Mouse (Mus musculus) spleen, adult 2 months (tissue): ENCODE data around the gene Thsd7b. TPM values are rescaled to one million over a fixed set of nuclear protein-coding genes. Genes with fewer than 3 reads are reported as not detected.
"Not testable (repeated sequence)": the region's sequence is repeated elsewhere in the genome, so short reads cannot be mapped to it uniquely, and the experiment has no call there.

Source experiments
- DNase-seq, 2 experiments: peaks; one replicate each; pipeline versions ENCODE4 v3.0.0 to v3.0.0-alpha.2; 2012 to 2021; ENCODE audit warnings: low spot score in 2 of 2, low read depth in 1 of 2
- H3K27ac ChIP-seq: fragments of 200-500 bp; 2 replicates; pipeline ENCODE4 v1.5.1; 2012; ENCODE audit warnings: low read length, inconsistent platforms; ENCODE audit not compliant: insufficient read depth
- H3K27me3 ChIP-seq: fragments of 200-500 bp; 2 replicates; pipeline ENCODE4 v1.6.1; 2012; ENCODE audit warnings: mild to moderate bottlenecking, moderate library complexity, low read length, inconsistent platforms; ENCODE audit not compliant: control insufficient read depth, insufficient read depth
- H3K36me3 ChIP-seq: fragments of 200-500 bp; 2 replicates; pipeline ENCODE4 v1.6.1; 2012; ENCODE audit warnings: mild to moderate bottlenecking, low read length, inconsistent platforms; ENCODE audit not compliant: control insufficient read depth, insufficient read depth
- H3K4me1 ChIP-seq: fragments of 200-500 bp; 2 replicates; pipeline ENCODE4 v1.6.1; 2011; ENCODE audit warnings: inconsistent platforms; ENCODE audit not compliant: control insufficient read depth, insufficient read depth, insufficient read length
- H3K4me3 ChIP-seq: fragments of 200-500 bp; 2 replicates; pipeline ENCODE4 v1.5.1; 2011; ENCODE audit warnings: mild to moderate bottlenecking, inconsistent platforms; ENCODE audit not compliant: insufficient read depth, insufficient read length; ENCODE audit errors: extremely low read depth
- CTCF ChIP-seq: fragments of 200-500 bp; IDR thresholded peaks from 2 replicates; pipeline ENCODE4 v1.5.1; 2011; ENCODE audit warnings: mild to moderate bottlenecking, inconsistent platforms; ENCODE audit not compliant: insufficient read depth, insufficient read length, insufficient replicate concordance; ENCODE audit errors: extremely low read depth
- POLR2A ChIP-seq: fragments of 200-500 bp; IDR thresholded peaks from 2 replicates; pipeline ENCODE4 v1.6.1; 2011; ENCODE audit warnings: low read depth, low read length, inconsistent platforms
- WGBS: fragments of 180-500 bp; shearing (Covaris S2); methylation state at CpG from one replicate; pipeline ENCODE4 v1.1.7; 2018; 5-methylcytosine and 5-hydroxymethylcytosine counted together
- polyA plus RNA-seq: library from polyadenylated mRNA; depleted of rRNA; stranded (reverse); fragments of >200 nt; gene quantifications from 2 replicates; pipeline ENCODE4 v1.2.3, GENCODE M21; 2012

Thsd7b gene
- polyA plus RNA-seq, 1 experiment, result 0.11 TPM

DNA sequence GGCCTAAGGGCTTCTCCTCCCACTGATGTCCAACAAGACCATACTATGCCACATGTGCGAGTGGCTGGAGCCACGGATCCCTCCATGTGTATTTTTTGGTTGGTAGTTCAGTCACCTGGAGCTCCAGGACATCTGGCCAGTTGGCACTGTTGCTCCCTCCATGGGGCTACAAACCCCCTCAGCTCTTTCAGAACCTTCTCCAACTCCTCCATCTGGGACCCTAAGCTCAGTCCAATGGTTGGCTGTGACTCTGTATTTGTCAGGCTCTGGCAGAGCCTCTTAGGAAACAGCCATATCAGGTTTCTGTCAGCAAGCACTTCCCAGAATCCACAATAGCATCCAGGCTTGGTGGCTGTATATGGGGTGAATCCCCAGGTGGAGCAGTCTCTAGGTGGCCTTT, 690.1 kb downstream of the Thsd7b start:
- no peak for DNase-seq
- Histone ChIP-seq H3K4me1 (no peaks in the 10 kb centered on the region), H3K36me3 (no peaks in the 10 kb centered on the region), H3K4me3 (no peak overlapping the region), H3K27ac (no peak overlapping the region), H3K27me3 (no peaks in the 10 kb centered on the region)
- TF ChIP-seq POLR2A (no peak), CTCF (no peak)
- WGBS, result 88% methylated on average over 2 of the region's 2 CpGs

- not testable (repeated sequence) for H3K4me3 ChIP-seq, H3K27ac ChIP-seq, H3K36me3 ChIP-seq, H3K27me3 ChIP-seq, DNase-seq, H3K4me1 ChIP-seq
Measured at GRCm38 (mm10) chr1:129989247-129989646, 716.1 kb downstream of the Thsd7b start.

GRCm38 (mm10) chr1:129990821-129991220, 717.7 kb downstream of the Thsd7b start:
- no peaks in the 10 kb centered on the region for H3K27me3 ChIP-seq
- DNase-seq, result no peak
- no peaks in the 10 kb centered on the region for H3K4me1 ChIP-seq
- no peak for TF ChIP-seq POLR2A
- no peak for TF ChIP-seq CTCF
- H3K36me3 ChIP-seq, result no peaks in the 10 kb centered on the region
- no peak overlapping the region for H3K27ac ChIP-seq
- WGBS, result 59% methylated on average over 2 of the region's 2 CpGs
- H3K4me3 ChIP-seq, result no peak overlapping the region

DNA sequence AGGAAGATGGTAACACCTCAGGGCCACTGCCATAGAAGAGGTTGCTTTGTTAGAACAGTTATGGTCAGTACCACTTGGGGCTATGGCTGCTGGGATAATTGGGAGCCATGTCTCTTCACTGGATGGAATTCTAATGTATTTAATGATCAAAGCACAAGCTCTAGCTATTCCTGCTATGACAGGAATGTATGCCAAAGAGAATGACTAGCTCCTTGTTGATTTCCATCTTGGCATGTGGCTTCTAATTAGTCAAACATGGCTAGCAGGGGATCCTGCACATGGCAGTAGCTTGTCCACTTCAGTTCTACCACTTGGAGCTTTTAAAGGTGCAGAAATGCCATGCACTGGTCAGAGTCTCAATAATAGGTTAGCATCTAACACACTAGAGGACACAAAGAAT, 781.9 kb downstream of the Thsd7b start:
- TF ChIP-seq CTCF (no peak), POLR2A (no peak)
- no peak for DNase-seq
- no peaks in the 10 kb centered on the region for H3K27me3 ChIP-seq
- no peak overlapping the region for H3K4me3 ChIP-seq
- no peak overlapping the region for H3K27ac ChIP-seq
- H3K36me3 ChIP-seq, result no peaks in the 10 kb centered on the region
- H3K4me1 ChIP-seq, result no peaks in the 10 kb centered on the region

DNA sequence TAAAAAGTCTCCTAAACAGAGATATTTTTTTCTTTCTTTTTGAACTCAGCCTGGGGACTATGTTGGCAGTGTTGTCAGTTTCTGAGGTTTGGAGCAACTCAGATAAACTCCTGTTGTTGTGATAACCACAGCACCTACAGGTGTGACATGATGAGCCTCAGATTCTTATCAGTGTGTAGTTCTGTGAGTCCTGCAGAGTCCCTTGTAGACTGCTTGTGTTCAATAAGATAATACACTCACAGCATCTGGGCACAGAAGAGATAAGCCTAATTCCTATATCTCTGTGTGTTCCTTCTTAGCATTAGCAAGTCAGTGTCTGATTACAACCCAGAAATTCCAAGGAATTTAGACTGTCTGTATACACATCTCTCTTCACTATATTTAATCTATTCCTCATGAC, 789.0 kb downstream of the Thsd7b start:
- DNase-seq, result no peak
- no peak overlapping the region for H3K4me3 ChIP-seq
- no peak for TF ChIP-seq POLR2A
- no peak for TF ChIP-seq CTCF
- H3K27ac ChIP-seq, result no peak overlapping the region
- H3K36me3 ChIP-seq, result no peaks in the 10 kb centered on the region
- H3K4me1 ChIP-seq, result no peaks in the 10 kb centered on the region
- no peaks in the 10 kb centered on the region for H3K27me3 ChIP-seq

- H3K4me1 ChIP-seq, result no peaks in the 10 kb centered on the region
- DNase-seq, result no peak
- TF ChIP-seq CTCF, result no peak
- no peak overlapping the region for H3K27ac ChIP-seq
- no peaks in the 10 kb centered on the region for H3K36me3 ChIP-seq
- H3K4me3 ChIP-seq, result no peak overlapping the region
- 78% methylated on average over 3 of the region's 3 CpGs for WGBS
- H3K27me3 ChIP-seq, result no peaks in the 10 kb centered on the region
Measured at GRCm38 (mm10) chr1:130066193-130066959, 793.3 kb downstream of the Thsd7b start.

DNA sequence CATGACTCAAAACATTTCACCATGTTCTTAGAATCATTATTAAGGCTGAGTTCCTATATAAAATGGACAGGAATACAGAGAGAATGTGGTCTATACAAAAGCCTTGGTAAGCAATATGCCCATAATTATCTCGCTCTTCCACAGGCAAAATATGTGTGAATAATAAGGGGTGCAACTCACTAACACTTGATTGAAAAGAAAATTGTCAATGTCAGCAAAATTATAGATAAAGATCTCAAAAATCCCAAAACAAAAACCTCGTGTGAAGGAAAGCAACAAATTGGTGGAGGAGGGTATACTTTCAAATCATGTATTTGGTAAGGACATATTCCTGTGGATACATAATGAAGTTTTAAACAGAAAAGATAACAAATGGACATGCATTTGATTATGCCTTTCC, 810.7 kb downstream of the Thsd7b start:
- no peaks in the 10 kb centered on the region for H3K36me3 ChIP-seq
- no peak for TF ChIP-seq CTCF
- TF ChIP-seq POLR2A, result no peak
- no peak overlapping the region for H3K4me3 ChIP-seq
- H3K4me1 ChIP-seq, result no peaks in the 10 kb centered on the region
- no peak overlapping the region for H3K27ac ChIP-seq
- WGBS, result 62% methylated on average over 2 of the region's 2 CpGs
- no peaks in the 10 kb centered on the region for H3K27me3 ChIP-seq
- no peak for DNase-seq
